Comparison of ENCODE assay signal across 12 mouse cellular contexts in the genomic region with DNA sequence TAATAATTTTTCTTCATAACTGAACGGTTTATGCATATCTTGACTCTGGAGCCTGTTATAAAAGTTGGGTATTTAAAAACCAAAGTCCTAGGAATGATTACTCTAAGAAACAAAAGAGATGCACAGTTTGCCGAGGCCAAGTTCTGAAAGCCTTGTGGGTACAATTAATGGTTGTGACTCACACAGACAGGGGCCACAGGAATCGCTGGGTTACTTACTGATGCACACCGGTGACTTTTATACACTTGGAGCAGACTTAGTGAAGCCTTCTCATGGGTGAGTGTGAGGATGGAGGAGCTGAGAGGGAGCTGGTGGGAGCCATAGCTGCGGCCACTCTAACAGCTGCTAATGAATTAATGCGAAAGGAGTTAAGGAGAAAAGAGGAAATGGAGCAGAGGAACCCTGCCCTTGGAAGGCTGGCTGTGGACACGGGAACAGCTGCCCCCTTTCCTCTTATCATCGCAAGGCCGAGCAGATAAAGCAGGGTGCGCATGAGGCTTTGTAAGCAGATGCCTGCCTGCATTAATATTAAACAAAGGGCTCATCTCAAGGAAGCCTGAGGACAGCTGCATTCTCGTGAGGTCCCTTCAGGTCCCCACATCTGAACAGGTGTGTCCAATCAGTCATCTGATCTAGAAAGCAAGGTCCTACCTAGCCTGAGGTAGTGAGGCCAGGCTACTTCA.
DNase-seq lines count a peak whose midpoint lies in the region; ATAC-seq and TF ChIP-seq lines count a peak whose summit lies in the region.
"Had no signal": no experiment of that assay in that cellular context is flagged by ENCODE, and none has a peak within 500 bp of the region (broad histone marks: within the 10 kb centered on the region; RNA-seq: fewer than 3 reads in every experiment).

No protein-coding gene starts in this region.

- H3K27ac ChIP-seq in forebrain, embryonic 11.5 days (ENCODE audit: low read depth, low read length): no peak overlapping the region
- no peak overlapping the region for H3K27ac ChIP-seq in forebrain, postnatal 0 days (ENCODE audit: low read depth, low read length)
- no peak overlapping the region for H3K27ac ChIP-seq in intestine, embryonic 15.5 days
- H3K27ac ChIP-seq: heart, adult 2 months had no signal

- peaks cover 18% of the 10 kb centered on the region for H3K4me1 ChIP-seq in forebrain, embryonic 11.5 days (replicated peaks; ENCODE audit: control insufficient read depth, insufficient read depth, low read length)
- peaks cover 11% of the 10 kb centered on the region for H3K4me1 ChIP-seq in forebrain, postnatal 0 days (ENCODE audit: insufficient read depth)
- peaks cover 19% of the 10 kb centered on the region; the same call in 1 of the 2 replicates for H3K4me1 ChIP-seq in intestine, embryonic 15.5 days (replicated peaks)

- no peak for TF ChIP-seq CTCF in forebrain, postnatal 0 days (IDR thresholded peaks at IDR 0.05; ENCODE audit: low read depth)

- H3K9ac ChIP-seq in forebrain, embryonic 11.5 days (ENCODE audit: low read length): no peak overlapping the region
- no peak overlapping the region for H3K9ac ChIP-seq in forebrain, postnatal 0 days
- no peak overlapping the region for H3K9ac ChIP-seq in intestine, embryonic 15.5 days
- H3K9ac ChIP-seq: liver, postnatal 0 days had no signal

- peak; percentile 43 for DNase-seq in forebrain, embryonic 11.5 days (ENCODE audit: low spot score)
- no peak for DNase-seq in forebrain, postnatal 0 days
- peak; percentile 40 for DNase-seq in ovary, postnatal 36 days (ENCODE audit: low spot score)
- no peak for DNase-seq in ovary, postnatal 10 days (ENCODE audit: low spot score)
- DNase-seq in left cerebral cortex, postnatal 14 days (ENCODE audit: low spot score in 2 of 2): no peak
- DNase-seq in urinary bladder, adult 2 months (ENCODE audit: low spot score): no peak
- no peak for DNase-seq in c-Kit-positive CD71-positive TER-119-positive erythroid progenitor cells, embryonic 14.5 days (ENCODE audit: low spot score)
- DNase-seq: cerebellum, adult 11-12 months; heart, adult 2 months; kidney, adult 9 months; liver, postnatal 0 days had no signal

- WGBS in forebrain, embryonic 11.5 days: 52% methylated on average over 11 of the region's 11 CpGs
- WGBS in forebrain, postnatal 0 days: 56% methylated on average over 11 of the region's 11 CpGs
- 47% methylated on average over 11 of the region's 11 CpGs for WGBS in intestine, embryonic 15.5 days

- H3K9me3 ChIP-seq in forebrain, embryonic 11.5 days (ENCODE audit: control insufficient read depth, low read length): no peaks in the 10 kb centered on the region
- H3K9me3 ChIP-seq in forebrain, postnatal 0 days (ENCODE audit: low read length): no peaks in the 10 kb centered on the region
- H3K9me3 ChIP-seq in intestine, embryonic 15.5 days: no peaks in the 10 kb centered on the region

- H3K27me3 ChIP-seq in forebrain, embryonic 11.5 days (ENCODE audit: control insufficient read depth, insufficient read depth, low read length): no peaks in the 10 kb centered on the region
- H3K27me3 ChIP-seq in forebrain, postnatal 0 days (ENCODE audit: insufficient read depth, low read length): no peaks in the 10 kb centered on the region
- no peaks in the 10 kb centered on the region for H3K27me3 ChIP-seq in intestine, embryonic 15.5 days (replicated peaks)

- H3K4me2 ChIP-seq in forebrain, embryonic 11.5 days (ENCODE audit: low read depth, low read length, severe bottlenecking): no peak overlapping the region
- H3K4me2 ChIP-seq in forebrain, postnatal 0 days (ENCODE audit: low read depth): no peak overlapping the region
- no peak overlapping the region for H3K4me2 ChIP-seq in intestine, embryonic 15.5 days (replicated peaks)

- H3K4me3 ChIP-seq in forebrain, embryonic 11.5 days (ENCODE audit: low read depth, low read length): no peak overlapping the region
- H3K4me3 ChIP-seq in forebrain, postnatal 0 days (ENCODE audit: low read depth, low read length): no peak overlapping the region
- no peak overlapping the region for H3K4me3 ChIP-seq in intestine, embryonic 15.5 days (replicated peaks)
- H3K4me3 ChIP-seq: heart, adult 2 months had no signal

- no peaks in the 10 kb centered on the region for H3K36me3 ChIP-seq in forebrain, embryonic 11.5 days (ENCODE audit: control insufficient read depth, insufficient read depth, low read length)
- no peaks in the 10 kb centered on the region for H3K36me3 ChIP-seq in forebrain, postnatal 0 days (ENCODE audit: insufficient read depth)
- no peaks in the 10 kb centered on the region for H3K36me3 ChIP-seq in intestine, embryonic 15.5 days

- intact Hi-C loops in left cerebral cortex, postnatal 14 days (cut with DNase I): no loop called here

- ATAC-seq in forebrain, embryonic 11.5 days (replicated peaks; ENCODE audit: low FRiP score): 0 out of 2 replicates have a peak, but pooled peaks have one; percentile 52
- no peak for ATAC-seq in forebrain, postnatal 0 days
- ATAC-seq in intestine, embryonic 15.5 days: peak; percentile 43; the same call in 1 of the 2 replicates
- ATAC-seq: liver, postnatal 0 days had no signal

Comparison
In these comparisons a context has a peak if more than half of its experiments do, and no peak if none do; other contexts are left out.
1. DNase-seq: peak in forebrain, embryonic 11.5 days (single experiment) and ovary, postnatal 36 days (single experiment); none in forebrain, postnatal 0 days (single experiment), ovary, postnatal 10 days (single experiment), left cerebral cortex, postnatal 14 days (0 of 2), urinary bladder, adult 2 months (single experiment) and c-Kit-positive CD71-positive TER-119-positive erythroid progenitor cells, embryonic 14.5 days (single experiment).